Mouse (Mus musculus) cerebellum, adult 9-10 months (tissue): ENCODE data around the gene Pik3cb.
A peak's percentile ranks its signal among the peaks of the same experiment; 100 is the strongest.

Experiments
- DNase-seq: peaks from one replicate; pipeline ENCODE4 v3.0.0; 2022

Pik3cb gene

DNA sequence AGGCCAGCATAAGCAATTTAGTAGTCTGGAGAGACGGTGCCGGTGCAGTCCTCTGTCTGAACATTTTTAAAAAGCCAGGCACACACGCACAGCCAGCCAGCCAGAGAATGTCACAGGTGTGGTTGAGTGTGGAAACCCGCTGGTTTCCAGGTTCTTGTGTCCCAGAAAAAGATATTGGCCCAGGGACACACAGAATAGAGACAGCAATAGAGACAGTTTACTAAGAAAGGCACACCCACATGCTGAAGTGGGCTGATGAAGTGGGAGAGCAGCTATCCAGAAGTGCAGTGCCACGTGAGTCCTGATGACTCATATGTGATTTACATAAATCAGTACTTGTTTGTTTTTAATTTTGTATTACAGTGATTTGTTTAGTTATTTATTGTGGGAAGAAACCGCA lies 5.3 kb upstream of the Pik3cb start:
- no peak for DNase-seq

- no peak for DNase-seq
Observed at GRCm38 (mm10) chr9:99144416-99144989, 4.1 kb upstream of the Pik3cb start.

GRCm38 (mm10) chr9:99141618-99142017 lies 1.2 kb upstream of the Pik3cb start:
- DNase-seq: peak; percentile 21

GRCm38 (mm10) chr9:99141171-99141570 lies 750 bp upstream of the Pik3cb start:
- DNase-seq: peak; percentile 15

- DNase-seq: peak; percentile 53
Observed at GRCm38 (mm10) chr9:99139194-99140023, 1.0 kb downstream of the Pik3cb start.

GRCm38 (mm10) chr9:99137301-99137700 lies 3.1 kb downstream of the Pik3cb start:
- DNase-seq: no peak

- DNase-seq: no peak
Observed at GRCm38 (mm10) chr9:99131951-99132470, 8.4 kb downstream of the Pik3cb start.

- DNase-seq: no peak
Observed at GRCm38 (mm10) chr9:99131119-99131518, 9.3 kb downstream of the Pik3cb start.

- no peak for DNase-seq
Observed at GRCm38 (mm10) chr9:99127578-99127977, 12.8 kb downstream of the Pik3cb start.

GRCm38 (mm10) chr9:99122749-99123148 lies 17.7 kb downstream of the Pik3cb start:
- DNase-seq: no peak

- DNase-seq: no peak
Observed at GRCm38 (mm10) chr9:99112409-99112808, 28.0 kb downstream of the Pik3cb start.

DNA sequence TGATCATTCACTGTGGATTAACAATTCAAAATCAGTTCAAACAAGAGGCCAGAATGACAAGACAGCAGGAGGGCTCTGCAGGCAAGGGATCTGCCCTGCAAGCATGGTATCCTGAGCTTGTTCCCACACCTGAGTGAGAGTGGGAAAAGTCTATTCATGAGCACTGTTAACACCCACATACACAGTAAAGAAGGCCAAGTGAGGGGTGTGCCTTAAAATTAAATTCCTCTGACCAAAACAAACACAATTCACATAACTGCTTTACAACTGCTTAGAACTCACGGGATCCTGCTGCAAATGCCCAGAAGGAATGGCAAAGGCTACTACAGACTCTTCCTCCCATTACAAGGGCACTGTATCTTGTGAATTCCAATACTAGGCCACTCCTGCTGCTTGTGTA lies 29.3 kb downstream of the Pik3cb start:
- no peak for DNase-seq

DNA sequence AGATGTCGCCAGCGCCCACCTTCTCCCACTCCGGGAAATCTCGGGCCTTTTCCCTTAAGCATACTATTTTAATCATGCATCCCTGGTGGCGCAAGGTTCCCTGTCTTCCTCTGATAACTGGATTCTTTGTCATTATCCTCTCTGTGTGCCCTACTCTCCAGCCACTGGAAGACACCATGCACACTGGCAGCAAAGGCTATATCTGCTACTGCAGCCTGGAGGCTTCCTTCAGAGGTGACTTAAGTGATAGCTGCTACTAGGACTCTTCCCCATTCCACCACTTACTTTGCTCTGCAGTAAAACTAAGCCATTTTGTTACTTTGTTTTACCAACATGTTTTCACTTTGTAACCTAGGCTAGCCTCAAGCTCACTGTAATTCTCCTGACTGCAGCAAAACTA lies 30.2 kb downstream of the Pik3cb start:
- no peak for DNase-seq

DNA sequence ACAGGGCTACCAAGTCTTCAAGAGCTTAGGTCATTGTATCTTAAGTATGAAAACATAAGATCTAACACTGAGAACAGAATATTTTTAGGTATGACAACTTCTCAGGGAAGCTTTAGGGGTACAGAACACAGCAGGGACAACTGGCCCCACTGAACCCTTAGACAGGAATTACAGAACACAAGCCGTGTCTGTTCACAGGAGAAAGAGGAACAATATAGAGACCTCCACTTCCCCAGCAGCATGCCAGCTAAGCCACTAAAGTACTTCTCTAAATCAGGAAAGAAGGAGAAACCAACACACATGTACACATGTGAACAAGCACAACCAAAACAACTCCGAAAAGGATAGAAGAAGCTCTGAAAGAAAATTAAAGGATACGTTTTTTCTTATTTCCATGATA lies 30.8 kb downstream of the Pik3cb start:
- no peak for DNase-seq

DNA sequence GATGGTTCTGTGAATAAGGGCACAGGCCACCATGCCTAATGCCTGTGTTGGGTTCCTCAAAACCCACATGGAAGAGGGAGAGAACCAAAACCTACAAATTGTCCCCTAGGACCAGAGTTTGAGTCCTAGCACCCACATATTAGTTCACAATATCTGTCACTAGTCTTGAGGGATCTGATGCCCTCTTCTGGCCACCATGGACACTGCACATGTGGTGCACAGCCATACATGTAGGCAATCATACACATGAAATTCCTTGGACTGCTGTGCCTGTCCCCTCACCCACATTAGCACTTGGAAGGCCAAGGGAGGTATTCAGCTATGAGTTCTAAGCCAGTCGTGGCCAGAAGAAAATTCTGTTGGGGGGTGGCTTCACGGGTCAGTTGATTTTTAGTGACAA lies 36.0 kb downstream of the Pik3cb start:
- no peak for DNase-seq

DNA sequence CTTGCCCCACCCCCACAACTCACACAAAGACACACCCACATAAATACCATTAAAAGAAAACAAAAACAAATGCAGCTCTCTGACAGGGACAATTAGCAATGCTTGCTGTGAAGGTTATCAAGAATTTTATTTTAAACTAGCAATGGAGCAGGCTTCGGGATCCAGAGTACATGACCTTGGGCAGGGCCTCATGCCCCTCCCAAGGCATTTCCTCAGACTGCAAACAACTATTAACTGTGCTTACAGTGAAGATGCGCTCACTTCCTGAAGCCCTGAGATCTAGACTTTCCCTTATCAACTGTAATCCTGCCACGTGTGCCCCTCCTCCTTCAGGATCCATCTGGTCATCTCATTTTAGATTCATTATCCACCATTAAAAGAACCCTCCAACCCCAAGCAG lies 36.6 kb downstream of the Pik3cb start:
- DNase-seq: no peak

DNA sequence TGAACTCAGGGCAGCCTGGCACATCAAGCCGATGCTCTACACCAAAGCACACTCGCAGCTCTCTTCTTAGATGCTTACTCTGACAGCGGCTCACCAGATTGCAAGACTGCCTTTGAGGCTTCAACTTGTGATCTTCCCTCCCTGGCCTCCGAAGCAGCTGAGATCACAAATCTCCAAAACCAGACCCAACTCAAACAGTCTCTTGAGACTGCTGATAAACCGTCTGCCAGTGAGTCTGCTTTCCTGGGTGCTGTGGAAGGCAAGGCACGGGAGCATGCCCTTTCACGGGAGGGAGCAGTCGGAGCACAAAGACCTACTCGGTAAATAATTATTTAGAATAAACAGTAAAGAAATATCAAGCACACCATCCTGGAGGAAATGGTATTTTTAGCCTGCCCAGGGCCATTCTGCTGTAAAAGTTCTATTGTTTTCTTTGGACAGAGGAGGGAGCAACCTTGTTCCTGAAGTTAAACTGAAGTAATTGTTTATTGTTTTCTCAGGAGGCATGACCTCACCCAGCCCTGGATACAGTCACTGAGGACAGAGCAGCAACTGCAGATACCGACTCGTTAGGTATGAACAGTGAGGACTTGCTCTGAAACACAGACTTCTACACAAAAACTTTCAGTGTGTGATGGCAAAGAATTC lies 41.8 kb downstream of the Pik3cb start:
- no peak for DNase-seq

DNA sequence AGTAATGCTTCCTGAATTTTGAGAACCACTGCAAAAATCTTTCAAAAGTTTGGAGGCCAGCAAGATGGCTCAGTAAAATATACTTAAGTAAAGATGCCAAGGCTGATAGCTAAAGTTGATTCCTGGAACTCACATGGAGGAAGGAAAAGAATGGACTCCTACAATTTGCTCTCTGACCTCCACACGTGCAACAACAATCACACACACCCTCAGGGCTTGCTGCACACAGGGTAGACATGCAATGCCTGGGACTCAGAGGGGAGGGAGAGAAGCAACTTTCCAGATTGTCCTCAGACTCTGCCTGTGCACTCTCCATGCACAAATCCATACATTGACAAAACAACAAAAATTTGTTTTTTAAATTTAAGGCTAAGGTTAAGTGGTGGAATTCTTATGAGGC lies 42.8 kb downstream of the Pik3cb start:
- no peak for DNase-seq

DNA sequence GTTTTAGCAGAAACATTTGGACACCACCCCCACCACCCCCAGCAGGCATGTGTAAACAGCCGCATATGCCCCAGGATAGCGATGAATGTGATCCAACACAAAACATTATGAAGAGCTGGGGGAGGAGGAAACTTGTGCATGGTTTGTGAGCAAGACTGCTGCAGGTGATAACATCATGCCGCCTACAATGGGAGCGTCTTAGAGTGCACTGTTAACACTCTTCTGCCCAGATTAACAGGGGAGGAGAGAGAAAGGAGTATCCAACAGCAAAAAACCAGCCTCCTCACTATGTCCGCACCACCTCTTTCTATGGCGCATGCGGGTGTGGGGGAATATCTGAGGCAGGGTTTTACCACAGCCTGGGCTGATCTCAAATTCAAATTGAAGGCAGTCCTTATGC lies 45.2 kb downstream of the Pik3cb start:
- no peak for DNase-seq

GRCm38 (mm10) chr9:99090546-99090945 lies 49.9 kb downstream of the Pik3cb start:
- DNase-seq: no peak

- DNase-seq: no peak
Observed at GRCm38 (mm10) chr9:99089904-99090303, 50.5 kb downstream of the Pik3cb start.

DNA sequence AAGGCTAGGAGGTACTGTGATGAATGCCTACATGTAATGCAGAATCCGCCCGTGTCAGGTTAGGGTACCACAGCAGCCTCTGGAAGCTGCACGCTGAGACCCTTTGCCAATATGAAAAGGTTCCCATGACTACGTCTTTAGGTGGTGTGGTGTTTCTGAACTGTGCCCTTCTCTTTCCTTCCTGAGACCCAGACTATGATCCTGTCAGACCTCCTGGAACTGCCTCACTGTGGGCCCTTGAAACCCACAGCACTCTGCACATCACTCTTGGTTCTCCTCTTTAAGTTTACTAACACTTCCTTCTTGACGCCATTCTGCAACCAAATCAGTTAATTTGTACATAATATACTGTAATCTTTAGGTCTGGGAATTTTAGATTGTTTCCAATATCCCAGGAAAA lies 58.7 kb downstream of the Pik3cb start:
- no peak for DNase-seq

GRCm38 (mm10) chr9:99081308-99081707 lies 59.1 kb downstream of the Pik3cb start:
- no peak for DNase-seq

DNA sequence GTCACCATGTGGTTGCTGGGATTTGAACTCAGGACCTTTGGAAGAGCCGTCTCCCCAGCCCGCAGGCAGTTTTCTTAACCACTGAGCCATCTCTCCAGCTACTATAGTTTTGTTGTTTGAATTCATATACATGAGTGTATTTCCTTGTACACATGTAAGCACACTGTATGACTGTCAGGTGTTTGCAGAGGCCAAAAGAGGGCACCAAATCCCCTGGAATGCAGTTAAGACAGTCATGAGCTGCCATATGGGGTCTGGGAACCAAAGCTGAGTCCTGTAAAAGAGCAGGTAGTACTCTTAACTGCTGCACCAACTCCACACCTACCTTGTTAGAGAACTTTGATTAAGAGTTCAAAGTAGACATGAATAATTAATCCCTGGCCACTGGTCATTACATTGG lies 59.8 kb downstream of the Pik3cb start:
- DNase-seq: no peak
